Mouse (Mus musculus): ENCODE results near the gene Ankrd44.

Ankrd44 gene

GRCm38 (mm10) chr1:54601692-54602091, 324.5 kb downstream of the Ankrd44 start:
- DNase-seq = no peak

GRCm38 (mm10) chr1:54600275-54600674, 325.9 kb downstream of the Ankrd44 start:
- DNase-seq = no peak

GRCm38 (mm10) chr1:54597594-54598217, 328.5 kb downstream of the Ankrd44 start:
- DNase-seq = no peak

GRCm38 (mm10) chr1:54596151-54596550, 330.0 kb downstream of the Ankrd44 start:
- no peak for DNase-seq
